Mouse (Mus musculus): ENCODE results near the gene Glp2r. TPM values are rescaled to one million over a fixed set of nuclear protein-coding genes. Genes with fewer than 3 reads are reported as not detected.

Glp2r gene
- polyA plus RNA-seq, 1 experiment from 2014 or later: 0.71 TPM

- no peak for ATAC-seq (ENCODE audit: low read depth)
- Histone ChIP-seq H3K36me3 (ENCODE audit: control insufficient read depth, insufficient read depth) (no peaks in the 10 kb centered on the region), H3K4me2 (ENCODE audit: low read depth, low read length) (no peak overlapping the region), H3K9me3 (replicated peaks; ENCODE audit: control insufficient read depth, low read length) (no peaks in the 10 kb centered on the region), H3K27ac (ENCODE audit: low read length) (no peak overlapping the region), H3K27me3 (ENCODE audit: control insufficient read depth, insufficient read depth, low read depth, low read length) (no peaks in the 10 kb centered on the region), H3K9ac (ENCODE audit: low read depth, low read length) (no peak overlapping the region), H3K4me3 (ENCODE audit: low read depth, low read length) (no peak overlapping the region), H3K4me1 (ENCODE audit: control insufficient read depth, low read depth, low read length) (peaks cover 3% of the 10 kb centered on the region; the same call in 1 of the 2 replicates)
- WGBS (ENCODE audit: insufficient replicate concordance): 36% methylated on average over 6 of the region's 6 CpGs
Measured at GRCm38 (mm10) chr11:67636905-67637586, 133.9 kb downstream of the Glp2r start.

GRCm38 (mm10) chr11:67636201-67636600 is 134.8 kb downstream of the Glp2r start:
- no peak for ATAC-seq (ENCODE audit: low read depth)
- no peak overlapping the region for H3K4me3 ChIP-seq (ENCODE audit: low read depth, low read length)
- H3K4me1 ChIP-seq (ENCODE audit: control insufficient read depth, low read depth, low read length): peaks cover 3% of the 10 kb centered on the region; the same call in 1 of the 2 replicates
- no peak overlapping the region for H3K4me2 ChIP-seq (ENCODE audit: low read depth, low read length)
- WGBS (ENCODE audit: insufficient replicate concordance): 21% methylated on average over 4 of the region's 4 CpGs
- H3K27ac ChIP-seq (ENCODE audit: low read length): no peak overlapping the region
- H3K27me3 ChIP-seq (ENCODE audit: control insufficient read depth, insufficient read depth, low read depth, low read length): no peaks in the 10 kb centered on the region
- H3K9ac ChIP-seq (ENCODE audit: low read depth, low read length): no peak overlapping the region
- no peaks in the 10 kb centered on the region for H3K9me3 ChIP-seq (replicated peaks; ENCODE audit: control insufficient read depth, low read length)
- no peaks in the 10 kb centered on the region for H3K36me3 ChIP-seq (ENCODE audit: control insufficient read depth, insufficient read depth)

GRCm38 (mm10) chr11:67633620-67634229 is 137.2 kb downstream of the Glp2r start:
- no peaks in the 10 kb centered on the region for H3K9me3 ChIP-seq (replicated peaks; ENCODE audit: control insufficient read depth, low read length)
- 24% methylated on average over 3 of the region's 3 CpGs for WGBS (ENCODE audit: insufficient replicate concordance)
- no peak overlapping the region for H3K4me2 ChIP-seq (ENCODE audit: low read depth, low read length)
- H3K4me1 ChIP-seq (ENCODE audit: control insufficient read depth, low read depth, low read length): peaks cover 3% of the 10 kb centered on the region; the same call in 1 of the 2 replicates
- no peaks in the 10 kb centered on the region for H3K36me3 ChIP-seq (ENCODE audit: control insufficient read depth, insufficient read depth)
- H3K27me3 ChIP-seq (ENCODE audit: control insufficient read depth, insufficient read depth, low read depth, low read length): no peaks in the 10 kb centered on the region
- no peak overlapping the region for H3K4me3 ChIP-seq (ENCODE audit: low read depth, low read length)
- no peak for ATAC-seq (ENCODE audit: low read depth)
- H3K27ac ChIP-seq (ENCODE audit: low read length): no peak overlapping the region
- H3K9ac ChIP-seq (ENCODE audit: low read depth, low read length): no peak overlapping the region

DNA sequence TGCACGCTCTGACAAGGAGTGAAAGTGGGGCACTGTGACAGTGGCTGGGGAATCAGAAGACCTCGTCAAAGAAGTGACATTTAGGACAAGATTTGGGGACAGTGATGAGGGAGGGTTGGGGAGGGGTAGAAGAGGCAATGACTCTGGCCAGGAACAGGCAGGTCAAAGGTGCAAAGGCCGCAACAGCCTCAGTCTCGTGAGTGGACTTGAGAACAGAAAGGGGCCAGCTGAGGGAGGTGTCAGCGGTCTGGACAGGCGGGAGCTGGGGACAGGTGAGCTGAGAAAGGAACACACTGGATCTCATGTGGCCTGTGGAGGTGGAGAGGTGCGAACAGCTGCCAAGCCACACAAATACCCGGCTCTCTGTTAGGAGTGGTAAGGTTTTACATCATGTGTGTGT is 138.0 kb downstream of the Glp2r start:
- Histone ChIP-seq H3K9me3 (replicated peaks; ENCODE audit: control insufficient read depth, low read length) (no peaks in the 10 kb centered on the region), H3K27me3 (ENCODE audit: control insufficient read depth, insufficient read depth, low read depth, low read length) (no peaks in the 10 kb centered on the region), H3K4me1 (ENCODE audit: control insufficient read depth, low read depth, low read length) (peaks cover 3% of the 10 kb centered on the region; the same call in 1 of the 2 replicates), H3K4me2 (ENCODE audit: low read depth, low read length) (no peak overlapping the region), H3K36me3 (ENCODE audit: control insufficient read depth, insufficient read depth) (no peaks in the 10 kb centered on the region), H3K9ac (ENCODE audit: low read depth, low read length) (no peak overlapping the region), H3K27ac (ENCODE audit: low read length) (no peak overlapping the region), H3K4me3 (ENCODE audit: low read depth, low read length) (no peak overlapping the region)
- 54% methylated on average over 8 of the region's 8 CpGs for WGBS (ENCODE audit: insufficient replicate concordance)
- no peak for ATAC-seq (ENCODE audit: low read depth)

DNA sequence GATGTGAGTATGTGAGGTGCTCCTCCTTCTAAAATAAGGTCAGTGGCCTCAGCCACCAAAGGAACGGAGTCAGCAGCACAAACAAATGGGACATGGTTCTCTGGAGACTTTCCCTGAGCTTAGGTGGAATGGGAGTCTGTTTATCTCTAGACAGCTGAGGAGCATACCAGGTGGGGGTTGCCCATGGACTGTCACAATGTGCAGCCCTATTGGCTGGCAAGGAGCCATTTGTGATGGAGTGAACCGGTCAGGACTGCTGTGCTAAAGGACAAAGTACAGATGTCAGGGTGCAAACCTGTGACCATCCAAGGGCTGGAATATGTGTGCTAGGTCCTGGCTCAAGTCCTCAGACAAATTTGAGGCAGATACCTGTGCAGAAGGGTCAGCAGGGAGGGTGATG is 142.4 kb downstream of the Glp2r start:
- no peaks in the 10 kb centered on the region for H3K27me3 ChIP-seq (ENCODE audit: control insufficient read depth, insufficient read depth, low read depth, low read length)
- no peak overlapping the region for H3K4me2 ChIP-seq (ENCODE audit: low read depth, low read length)
- 53% methylated on average over 2 of the region's 2 CpGs for WGBS (ENCODE audit: insufficient replicate concordance)
- ATAC-seq (ENCODE audit: low read depth): peak; percentile 90
- H3K9ac ChIP-seq (ENCODE audit: low read depth, low read length): no peak overlapping the region
- no peaks in the 10 kb centered on the region for H3K9me3 ChIP-seq (replicated peaks; ENCODE audit: control insufficient read depth, low read length)
- peak overlapping the region; percentile 23; the same call in 1 of the 2 replicates for H3K27ac ChIP-seq (ENCODE audit: low read length)
- H3K36me3 ChIP-seq (ENCODE audit: control insufficient read depth, insufficient read depth): no peaks in the 10 kb centered on the region
- H3K4me3 ChIP-seq (ENCODE audit: low read depth, low read length): no peak overlapping the region
- no peaks in the 10 kb centered on the region; the same call in 1 of the 2 replicates for H3K4me1 ChIP-seq (ENCODE audit: control insufficient read depth, low read depth, low read length)

GRCm38 (mm10) chr11:67627179-67627578 is 143.8 kb downstream of the Glp2r start:
- H3K9me3 ChIP-seq (replicated peaks; ENCODE audit: control insufficient read depth, low read length): no peaks in the 10 kb centered on the region
- no peaks in the 10 kb centered on the region; the same call in 1 of the 2 replicates for H3K4me1 ChIP-seq (ENCODE audit: control insufficient read depth, low read depth, low read length)
- no peak overlapping the region for H3K27ac ChIP-seq (ENCODE audit: low read length)
- ATAC-seq (ENCODE audit: low read depth): peak; percentile 64
- no peaks in the 10 kb centered on the region for H3K27me3 ChIP-seq (ENCODE audit: control insufficient read depth, insufficient read depth, low read depth, low read length)
- H3K9ac ChIP-seq (ENCODE audit: low read depth, low read length): no peak overlapping the region
- H3K4me3 ChIP-seq (ENCODE audit: low read depth, low read length): no peak overlapping the region
- 57% methylated on average over 7 of the region's 7 CpGs for WGBS (ENCODE audit: insufficient replicate concordance)
- no peaks in the 10 kb centered on the region for H3K36me3 ChIP-seq (ENCODE audit: control insufficient read depth, insufficient read depth)
- H3K4me2 ChIP-seq (ENCODE audit: low read depth, low read length): no peak overlapping the region

DNA sequence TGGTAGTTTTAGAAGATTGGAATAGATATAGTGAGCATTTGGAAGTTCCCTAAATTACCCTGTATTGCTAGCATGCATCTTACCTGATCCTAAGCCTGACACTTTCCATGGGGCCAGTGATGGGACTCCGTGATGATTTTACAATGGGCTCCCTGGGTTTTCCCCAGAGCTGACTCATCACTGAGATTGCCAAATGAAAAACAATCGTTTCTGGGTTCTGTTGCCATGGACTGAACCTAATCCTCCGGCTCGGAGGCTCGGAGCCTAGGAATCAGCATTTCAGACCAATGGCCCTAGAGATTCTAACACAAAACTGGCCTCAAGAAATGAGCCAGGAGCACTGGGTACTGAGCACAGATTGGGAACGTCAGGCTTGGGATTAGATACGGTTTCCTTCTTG is 148.6 kb downstream of the Glp2r start:
- H3K9me3 ChIP-seq (replicated peaks; ENCODE audit: control insufficient read depth, low read length): no peaks in the 10 kb centered on the region
- H3K4me1 ChIP-seq (ENCODE audit: control insufficient read depth, low read depth, low read length): no peaks in the 10 kb centered on the region; the same call in 1 of the 2 replicates
- H3K4me3 ChIP-seq (ENCODE audit: low read depth, low read length): no peak overlapping the region
- H3K36me3 ChIP-seq (ENCODE audit: control insufficient read depth, insufficient read depth): no peaks in the 10 kb centered on the region
- H3K27ac ChIP-seq (ENCODE audit: low read length): no peak overlapping the region
- H3K27me3 ChIP-seq (ENCODE audit: control insufficient read depth, insufficient read depth, low read depth, low read length): no peaks in the 10 kb centered on the region
- no peak overlapping the region for H3K4me2 ChIP-seq (ENCODE audit: low read depth, low read length)
- ATAC-seq (ENCODE audit: low read depth): no peak
- H3K9ac ChIP-seq (ENCODE audit: low read depth, low read length): no peak overlapping the region
- 59% methylated on average over 7 of the region's 7 CpGs for WGBS (ENCODE audit: insufficient replicate concordance)

DNA sequence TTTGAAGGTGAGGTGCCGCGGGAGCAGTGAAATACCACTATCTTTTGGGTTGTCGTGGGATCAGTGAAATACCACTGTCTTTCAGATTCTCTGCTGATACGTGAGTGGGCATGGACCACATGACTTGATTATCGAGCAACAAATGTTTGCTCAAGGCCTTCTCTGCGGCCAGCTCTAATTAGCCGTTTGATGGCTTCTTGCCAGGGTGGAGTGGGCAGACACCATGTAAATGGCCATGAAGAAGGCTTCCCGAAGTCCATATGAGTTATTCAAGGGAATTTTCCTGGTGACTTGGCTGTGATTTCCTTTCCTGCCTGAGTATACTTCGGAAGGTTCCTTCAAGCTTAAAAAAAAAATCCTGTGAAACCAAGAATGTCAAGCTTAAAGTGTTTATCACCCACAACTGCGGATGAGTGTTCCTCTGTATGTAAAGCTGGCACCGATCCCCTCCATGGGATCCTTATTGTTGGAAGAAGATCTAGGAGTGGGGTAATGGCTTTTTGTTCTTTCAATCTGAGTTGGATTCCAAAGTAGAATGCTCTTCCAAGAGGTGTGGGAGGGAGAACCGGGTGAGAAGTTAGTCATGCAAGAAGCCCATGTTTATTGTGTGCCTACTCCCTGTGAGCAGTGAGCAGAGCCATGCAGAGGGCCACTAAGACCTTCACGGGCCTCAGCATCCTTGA is 154.3 kb downstream of the Glp2r start:
- 65% methylated on average over 13 of the region's 13 CpGs for WGBS (ENCODE audit: insufficient replicate concordance)
- no peak overlapping the region for H3K4me2 ChIP-seq (ENCODE audit: low read depth, low read length)
- H3K9ac ChIP-seq (ENCODE audit: low read depth, low read length): no peak overlapping the region
- no peaks in the 10 kb centered on the region for H3K4me1 ChIP-seq (ENCODE audit: control insufficient read depth, low read depth, low read length)
- no peak for ATAC-seq (ENCODE audit: low read depth)
- no peaks in the 10 kb centered on the region for H3K9me3 ChIP-seq (replicated peaks; ENCODE audit: control insufficient read depth, low read length)
- no peak overlapping the region for H3K4me3 ChIP-seq (ENCODE audit: low read depth, low read length)
- no peaks in the 10 kb centered on the region for H3K36me3 ChIP-seq (ENCODE audit: control insufficient read depth, insufficient read depth)
- H3K27me3 ChIP-seq (ENCODE audit: control insufficient read depth, insufficient read depth, low read depth, low read length): no peaks in the 10 kb centered on the region
- H3K27ac ChIP-seq (ENCODE audit: low read length): no peak overlapping the region
